Mouse (Mus musculus) limb, embryonic 15.5 days (tissue): ENCODE data around the gene 1700001C19Rik. TPM values are rescaled to one million over a fixed set of nuclear protein-coding genes. Genes with fewer than 3 reads are reported as not detected.
"Not testable (repeated sequence)": the region's sequence is repeated elsewhere in the genome, so short reads cannot be mapped to it uniquely, and the experiment has no call there.

Experiments used
- ATAC-seq: fragments of 200-750 bp; cut with Nextera tagmentation; 2 replicates; pipeline ENCODE4 v1.8.0; 2017; ENCODE audit warnings: low read depth, moderate TSS enrichment; ENCODE audit not compliant: insufficient number of reproducible peaks, low FRiP score, low TSS enrichment
- H3K27ac ChIP-seq: fragments of 300-500 bp; sonication (generic); 2 replicates; pipeline ENCODE4 v1.5.1; 2015; ENCODE audit warnings: moderate library complexity, mild to moderate bottlenecking, inconsistent platforms
- H3K27me3 ChIP-seq: fragments of 300-500 bp; sonication (generic); 2 replicates; pipeline ENCODE4 v1.6.1; 2015; ENCODE audit warnings: inconsistent platforms
- H3K36me3 ChIP-seq: fragments of 300-500 bp; sonication (generic); 2 replicates; pipeline ENCODE4 v1.6.1; 2015; ENCODE audit warnings: inconsistent platforms
- H3K4me1 ChIP-seq: fragments of 300-500 bp; sonication (generic); 2 replicates; pipeline ENCODE4 v1.6.1; 2015; ENCODE audit warnings: inconsistent platforms
- H3K4me2 ChIP-seq: fragments of 300-500 bp; sonication (generic); 2 replicates; pipeline ENCODE4 v1.6.1; 2015; ENCODE audit warnings: mild to moderate bottlenecking, inconsistent platforms
- H3K4me3 ChIP-seq: fragments of 300-500 bp; sonication (generic); 2 replicates; pipeline ENCODE4 v1.5.1; 2015; ENCODE audit warnings: mild to moderate bottlenecking, inconsistent platforms
- H3K9ac ChIP-seq: fragments of 300-500 bp; sonication (generic); 2 replicates; pipeline ENCODE4 v1.6.1; 2015; ENCODE audit warnings: inconsistent platforms
- H3K9me3 ChIP-seq: fragments of 300-500 bp; sonication (generic); 2 replicates; pipeline ENCODE4 v1.6.1; 2016; ENCODE audit warnings: inconsistent platforms
- WGBS: fragments of 180-500 bp; shearing (Covaris S2); methylation state at CpG from one replicate; pipeline ENCODE4 v1.1.7; 2015; 5-methylcytosine and 5-hydroxymethylcytosine counted together
- polyA plus RNA-seq: library from polyadenylated mRNA; unstranded; fragments of >200 nt; fragmentation: Nextera tagmentation; extraction: Ambion mirVana; gene quantifications from 2 replicates; pipeline ENCODE4 v1.2.1, GENCODE M21; 2015

The 1700001C19Rik gene
- polyA plus RNA-seq, 1 experiment from 2014 or later: 0.17 TPM

DNA sequence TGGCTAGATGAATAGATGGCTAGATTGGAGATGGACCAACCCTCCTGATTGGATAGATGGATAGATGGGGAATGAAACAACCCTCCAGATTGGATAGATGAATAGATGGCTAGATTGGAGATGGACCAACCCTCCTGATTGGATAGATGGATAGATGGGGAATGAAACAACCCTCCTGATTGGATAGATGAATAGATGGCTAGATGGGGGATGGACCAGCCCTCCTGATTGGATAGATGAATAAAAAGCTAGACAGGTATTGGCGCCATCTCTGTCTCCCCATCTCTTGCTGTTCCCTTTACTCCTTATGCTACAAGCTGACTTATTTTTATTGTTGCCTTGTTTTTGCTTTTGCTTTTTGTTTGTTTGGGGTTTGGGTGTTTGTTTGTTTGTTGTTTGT lies 14.6 kb downstream of the 1700001C19Rik start:
- H3K27me3 ChIP-seq, H3K4me1 ChIP-seq, H3K9me3 ChIP-seq, H3K4me2 ChIP-seq, H3K27ac ChIP-seq, H3K36me3 ChIP-seq, H3K4me3 ChIP-seq, H3K9ac ChIP-seq, ATAC-seq: not testable (repeated sequence)
- WGBS: 88% methylated on average over 1 of the region's 1 CpGs

DNA sequence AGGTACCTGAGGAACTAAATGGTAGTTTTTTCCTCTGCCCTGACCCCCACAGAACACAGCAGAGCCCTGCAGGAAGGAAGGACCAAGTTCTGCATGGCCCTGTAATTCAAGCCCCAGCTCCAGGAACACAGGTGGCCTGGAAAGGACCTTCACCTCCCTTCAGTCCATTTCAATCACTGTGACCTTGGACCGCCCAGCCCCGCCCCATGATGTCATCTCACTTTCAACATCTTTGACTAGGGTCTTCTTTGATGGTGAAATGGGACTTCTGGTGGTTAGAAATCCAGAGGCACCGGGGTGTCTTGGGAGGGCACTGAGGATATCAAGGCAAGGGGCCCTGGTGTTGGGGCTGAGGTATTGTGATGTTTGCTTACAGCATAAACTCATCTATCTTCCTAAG lies 15.6 kb downstream of the 1700001C19Rik start:
- WGBS: 83% methylated on average over 3 of the region's 3 CpGs
- no peak overlapping the region for H3K9ac ChIP-seq
- H3K27me3 ChIP-seq: no peaks in the 10 kb centered on the region
- H3K27ac ChIP-seq: no peak overlapping the region
- no peaks in the 10 kb centered on the region for H3K9me3 ChIP-seq
- H3K4me3 ChIP-seq: no peak overlapping the region
- H3K36me3 ChIP-seq: no peaks in the 10 kb centered on the region
- H3K4me2 ChIP-seq: no peak overlapping the region
- no peak for ATAC-seq
- no peaks in the 10 kb centered on the region for H3K4me1 ChIP-seq

- no peaks in the 10 kb centered on the region for H3K9me3 ChIP-seq
- H3K4me2 ChIP-seq: no peak overlapping the region
- no peak overlapping the region for H3K4me3 ChIP-seq
- H3K27ac ChIP-seq: no peak overlapping the region
- H3K9ac ChIP-seq: no peak overlapping the region
- H3K36me3 ChIP-seq: no peaks in the 10 kb centered on the region
- 61% methylated on average over 2 of the region's 2 CpGs for WGBS
- ATAC-seq: no peak
- H3K4me1 ChIP-seq: no peaks in the 10 kb centered on the region
- H3K27me3 ChIP-seq: peaks cover 3% of the 10 kb centered on the region; the same call in 1 of the 2 replicates
Observed at GRCm38 (mm10) chr17:47420195-47420594, 17.0 kb downstream of the 1700001C19Rik start.

- Histone ChIP-seq H3K4me3 (peak overlapping the region; percentile 39), H3K4me2 (peak overlapping the region; percentile 65), H3K27me3 (peaks cover 36% of the 10 kb centered on the region)
- not testable (repeated sequence) for H3K27ac ChIP-seq, H3K9me3 ChIP-seq, H3K4me1 ChIP-seq, ATAC-seq, H3K36me3 ChIP-seq, H3K9ac ChIP-seq
- 2% methylated on average over 74 of the region's 74 CpGs for WGBS
Observed at GRCm38 (mm10) chr17:47409897-47410861, 27.0 kb downstream of the 1700001C19Rik start.

GRCm38 (mm10) chr17:47408558-47408898 lies 28.6 kb downstream of the 1700001C19Rik start:
- no peak overlapping the region for H3K9ac ChIP-seq
- H3K4me1 ChIP-seq: 0 out of 2 replicates have a peak, but pooled peaks cover 7% of the 10 kb centered on the region
- H3K4me3 ChIP-seq: no peak overlapping the region
- peaks cover 32% of the 10 kb centered on the region for H3K27me3 ChIP-seq
- H3K4me2 ChIP-seq: no peak overlapping the region
- WGBS: 22% methylated on average over 8 of the region's 8 CpGs
- H3K27ac ChIP-seq: no peak overlapping the region
- H3K36me3 ChIP-seq: no peaks in the 10 kb centered on the region
- H3K9me3 ChIP-seq: no peaks in the 10 kb centered on the region
- no peak for ATAC-seq

GRCm38 (mm10) chr17:47407717-47408557 lies 29.2 kb downstream of the 1700001C19Rik start:
- Histone ChIP-seq H3K4me1 (0 out of 2 replicates have a peak, but pooled peaks cover 7% of the 10 kb centered on the region), H3K9ac (no peak overlapping the region), H3K9me3 (no peaks in the 10 kb centered on the region), H3K4me3 (no peak overlapping the region), H3K27ac (no peak overlapping the region), H3K27me3 (peaks cover 26% of the 10 kb centered on the region), H3K4me2 (no peak overlapping the region), H3K36me3 (no peaks in the 10 kb centered on the region)
- no peak for ATAC-seq
- WGBS: 53% methylated on average over 10 of the region's 10 CpGs

DNA sequence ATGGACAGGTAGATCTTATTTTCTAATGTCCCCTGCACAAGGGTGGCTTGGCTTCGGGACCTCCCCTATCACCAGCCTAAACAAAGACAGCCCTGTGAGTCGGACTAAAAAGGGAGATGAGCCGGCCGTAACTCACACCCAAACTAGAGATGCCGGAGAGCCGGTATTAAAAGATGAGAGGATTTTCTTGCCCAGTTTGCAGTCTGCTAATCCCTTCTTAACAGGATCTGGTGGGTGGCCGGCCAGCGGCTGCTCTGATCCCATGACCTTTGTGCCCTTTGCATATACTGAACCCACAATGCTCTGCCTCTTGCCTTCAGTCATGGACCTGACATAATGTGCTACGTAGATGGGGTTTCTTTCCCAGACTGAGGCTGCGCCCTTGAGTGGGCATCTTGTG lies 36.7 kb downstream of the 1700001C19Rik start, which contains the start of gene Guca1a:
Guca1a (minus strand) TSS at position 134 of the 400 bp plus-strand sequence.
- Histone ChIP-seq H3K9ac (no peak within 1 kb of the TSS), H3K27ac (no peak within 1 kb of the TSS), H3K4me3 (no peak within 1 kb of the TSS), H3K9me3 (no peaks in the 10 kb centered on the region), H3K4me1 (peaks cover 4% of the 10 kb centered on the region; the same call in 1 of the 2 replicates), H3K4me2 (no peak within 1 kb of the TSS), H3K27me3 (peaks cover 29% of the 10 kb centered on the region), H3K36me3 (no peaks in the 10 kb centered on the region)
- 47% methylated on average over 10 of the region's 10 CpGs for WGBS
- no peak for ATAC-seq

DNA sequence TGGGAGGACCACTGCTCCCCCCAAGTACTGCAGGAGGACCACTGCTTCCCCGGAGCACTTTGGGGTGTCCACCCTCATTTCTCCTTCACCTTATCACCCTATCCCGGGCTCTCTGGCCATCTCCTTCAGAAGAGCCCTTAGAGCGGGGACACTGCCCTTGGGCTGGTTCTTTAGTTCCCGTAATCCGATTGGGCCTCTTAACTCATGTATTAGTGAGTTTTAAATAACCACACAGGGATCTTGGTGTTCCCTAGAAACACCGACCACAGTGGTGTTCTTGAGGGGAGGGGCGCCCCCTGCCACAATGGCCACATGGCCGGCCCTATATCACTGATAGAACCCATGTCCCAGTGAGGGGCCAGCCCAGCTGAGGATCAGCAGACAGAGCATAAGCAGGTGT lies 38.1 kb downstream of the 1700001C19Rik start:
- Histone ChIP-seq H3K9me3 (no peaks in the 10 kb centered on the region), H3K9ac (no peak overlapping the region), H3K27ac (no peak overlapping the region), H3K27me3 (peaks cover 41% of the 10 kb centered on the region), H3K4me1 (peaks cover 16% of the 10 kb centered on the region; the same call in 1 of the 2 replicates), H3K36me3 (no peaks in the 10 kb centered on the region), H3K4me3 (no peak overlapping the region), H3K4me2 (no peak overlapping the region)
- no peak for ATAC-seq
- 81% methylated on average over 8 of the region's 8 CpGs for WGBS

- H3K36me3 ChIP-seq: no peaks in the 10 kb centered on the region
- no peak overlapping the region for H3K27ac ChIP-seq
- peaks cover 16% of the 10 kb centered on the region; the same call in 1 of the 2 replicates for H3K4me1 ChIP-seq
- ATAC-seq: peak; percentile 78
- WGBS: 3% methylated on average over 19 of the region's 20 CpGs
- H3K4me3 ChIP-seq: peak overlapping the region; percentile 38
- peaks cover 37% of the 10 kb centered on the region for H3K27me3 ChIP-seq
- peak overlapping the region; percentile 52 for H3K4me2 ChIP-seq
- H3K9me3 ChIP-seq: no peaks in the 10 kb centered on the region
- H3K9ac ChIP-seq: no peak overlapping the region
Observed at GRCm38 (mm10) chr17:47395376-47395913, 41.7 kb downstream of the 1700001C19Rik start.

- no peaks in the 10 kb centered on the region for H3K9me3 ChIP-seq
- H3K4me1 ChIP-seq: peaks cover 16% of the 10 kb centered on the region; the same call in 1 of the 2 replicates
- H3K27ac ChIP-seq: no peak overlapping the region
- 25% methylated on average over 24 of the region's 24 CpGs for WGBS
- H3K27me3 ChIP-seq: peaks cover 32% of the 10 kb centered on the region
- peak overlapping the region; percentile 52 for H3K4me2 ChIP-seq
- peak overlapping the region; percentile 38 for H3K4me3 ChIP-seq
- no peak for ATAC-seq
- 0 out of 2 replicates have a peak overlapping the region, but pooled peaks have one; percentile 26 for H3K9ac ChIP-seq
- H3K36me3 ChIP-seq: no peaks in the 10 kb centered on the region
Observed at GRCm38 (mm10) chr17:47394223-47394869, 42.8 kb downstream of the 1700001C19Rik start.

GRCm38 (mm10) chr17:47386649-47387048 lies 50.5 kb downstream of the 1700001C19Rik start:
- Histone ChIP-seq H3K9ac (no peak overlapping the region), H3K4me3 (no peak overlapping the region), H3K36me3 (peaks cover 3% of the 10 kb centered on the region; the same call in 1 of the 2 replicates), H3K9me3 (no peaks in the 10 kb centered on the region), H3K4me2 (no peak overlapping the region), H3K4me1 (no peaks in the 10 kb centered on the region), H3K27me3 (no peaks in the 10 kb centered on the region), H3K27ac (no peak overlapping the region)
- 62% methylated on average over 4 of the region's 4 CpGs for WGBS
- ATAC-seq: no peak
